Mouse (Mus musculus) cerebellum, adult 2 months (tissue): ENCODE results near the gene Actg1. TPM values are rescaled to one million over a fixed set of nuclear protein-coding genes. Genes with fewer than 3 reads are reported as not detected.

ENCODE experiments used
- DNase-seq, 2 experiments: peaks; one replicate each; pipeline ENCODE4 v3.0.0; 2021
- H3K27ac ChIP-seq: fragments of 200-500 bp; 2 replicates; pipeline ENCODE4 v1.5.1; 2012; ENCODE audit warnings: low read length, control low read depth, inconsistent platforms; ENCODE audit not compliant: insufficient read depth
- H3K27me3 ChIP-seq: fragments of 200-500 bp; 2 replicates; pipeline ENCODE4 v1.6.1; 2012; ENCODE audit warnings: inconsistent platforms, mild to moderate bottlenecking, low read length, moderate library complexity; ENCODE audit not compliant: control insufficient read depth, insufficient read depth
- H3K4me1 ChIP-seq: fragments of 200-500 bp; 2 replicates; pipeline ENCODE4 v1.6.1; 2011; ENCODE audit warnings: low read length; ENCODE audit not compliant: control insufficient read depth, insufficient read depth
- H3K4me3 ChIP-seq: fragments of 200-500 bp; replicated peaks from 2 replicates; pipeline ENCODE3; 2011; ENCODE audit warnings: mild to moderate bottlenecking, low read depth, low read length, control low read depth; ENCODE audit not compliant: insufficient read depth
- CTCF ChIP-seq: fragments of 200-500 bp; IDR thresholded peaks from 2 replicates; pipeline ENCODE4 v1.5.1; 2011; ENCODE audit warnings: low read depth, mild to moderate bottlenecking, control low read depth, low read length, moderate library complexity, borderline replicate concordance; ENCODE audit not compliant: insufficient read depth
- POLR2A ChIP-seq: fragments of 200-500 bp; IDR thresholded peaks from 2 replicates; pipeline ENCODE4 v1.6.1; 2011; ENCODE audit warnings: low read length, control low read depth, borderline replicate concordance; ENCODE audit not compliant: insufficient read depth
- WGBS: fragments of 180-500 bp; shearing (Covaris S2); methylation state at CpG from one replicate; pipeline ENCODE4 v1.1.7; 2018; 5-methylcytosine and 5-hydroxymethylcytosine counted together
- polyA plus RNA-seq: library from polyadenylated mRNA; depleted of rRNA; stranded (reverse); fragments of >200 nt; gene quantifications from 2 replicates; pipeline ENCODE4 v1.2.3, GENCODE M21; 2012; rRNA removed

Actg1 gene
- polyA plus RNA-seq, 1 experiment, result 834 TPM

DNA sequence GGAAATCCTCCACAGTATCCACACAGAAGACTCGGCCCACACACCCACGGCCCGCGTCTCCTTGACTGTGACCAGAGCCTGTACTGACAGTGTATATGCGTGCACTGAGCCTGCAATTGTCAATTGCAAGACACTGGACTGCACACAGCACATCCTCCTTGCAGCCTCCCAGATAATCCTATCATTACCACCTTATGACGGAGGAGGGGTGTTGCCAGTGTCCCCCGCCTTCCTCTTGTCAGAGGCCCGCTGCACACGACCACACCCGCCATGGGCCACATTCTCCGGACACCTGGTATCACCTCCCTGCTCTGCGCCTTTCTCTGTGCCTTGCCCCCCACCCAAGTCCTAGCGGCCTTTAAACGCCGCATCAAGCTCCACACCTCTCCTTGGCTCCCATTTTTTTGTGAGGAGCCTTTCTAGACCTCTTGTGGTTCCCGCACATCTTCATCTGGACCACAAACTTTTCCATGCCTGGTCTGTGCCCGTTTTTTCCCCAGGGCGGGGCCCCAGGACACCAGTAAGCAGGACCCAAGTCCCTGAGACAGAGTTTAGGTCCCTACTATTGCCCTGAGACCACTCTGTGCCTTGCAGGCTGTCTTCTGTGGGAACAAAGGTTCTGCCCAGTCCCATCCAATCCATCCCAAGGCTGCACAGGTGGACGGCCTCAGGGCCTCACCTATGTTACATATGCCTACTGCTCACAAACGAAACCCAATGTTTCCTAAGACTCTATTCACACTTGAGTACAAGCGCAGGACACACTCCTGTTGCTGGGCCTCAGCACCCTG, 44.6 kb downstream of the Actg1 start:
- Histone ChIP-seq H3K27me3 (no peaks in the 10 kb centered on the region), H3K27ac (no peak overlapping the region), H3K4me3 (no peak overlapping the region), H3K4me1 (peaks cover 31% of the 10 kb centered on the region)
- DNase-seq, result no peak
- WGBS, result 97% methylated on average over 21 of the region's 21 CpGs
- TF ChIP-seq CTCF, result no peak
- no peak for TF ChIP-seq POLR2A

DNA sequence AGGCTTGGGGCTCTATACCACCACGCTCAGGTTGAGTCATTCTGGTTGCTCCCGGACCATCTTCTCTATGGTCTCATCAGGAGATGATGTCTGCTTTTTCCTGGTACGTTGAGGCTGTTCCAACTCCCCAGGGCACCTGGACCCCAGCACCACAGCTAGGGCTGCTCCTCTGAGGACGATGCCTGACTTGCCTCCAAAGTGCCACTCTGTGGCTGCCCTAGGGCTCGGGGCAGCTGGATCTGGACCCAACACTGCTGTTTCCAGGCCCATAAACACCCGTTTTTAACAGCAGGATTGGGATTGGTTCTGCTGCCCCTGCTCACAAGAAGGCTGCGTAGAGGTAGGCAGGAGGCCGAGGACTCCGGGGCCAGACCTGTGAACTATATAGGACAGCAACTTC, 45.2 kb downstream of the Actg1 start:
- no peak overlapping the region for H3K4me3 ChIP-seq
- 90% methylated on average over 9 of the region's 9 CpGs for WGBS
- H3K27ac ChIP-seq, result no peak overlapping the region
- no peak for TF ChIP-seq POLR2A
- TF ChIP-seq CTCF, result no peak
- no peaks in the 10 kb centered on the region for H3K27me3 ChIP-seq
- H3K4me1 ChIP-seq, result peaks cover 27% of the 10 kb centered on the region
- DNase-seq, result no peak

DNA sequence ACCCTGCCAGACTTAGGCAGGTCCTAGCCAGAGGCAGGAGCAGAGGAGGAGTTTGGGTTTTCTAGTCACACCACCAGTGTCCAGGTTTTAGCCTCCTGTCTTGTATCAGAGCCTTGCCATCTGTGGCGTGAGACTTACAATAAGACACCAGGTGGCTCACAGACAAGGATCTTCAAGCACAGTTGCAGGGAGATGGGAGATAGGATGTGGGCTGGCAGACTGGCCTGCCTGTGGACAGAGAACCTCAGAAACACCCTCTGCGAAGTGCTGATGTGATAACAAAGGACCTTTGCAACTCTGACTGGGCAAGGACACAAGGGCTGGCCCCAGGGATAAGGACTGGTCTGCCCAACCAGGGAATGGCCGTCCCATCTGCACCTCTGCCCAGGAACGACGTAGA, 48.9 kb downstream of the Actg1 start:
- WGBS, result 75% methylated on average over 5 of the region's 5 CpGs
- DNase-seq, result no peak
- no peak overlapping the region for H3K27ac ChIP-seq
- H3K27me3 ChIP-seq, result no peaks in the 10 kb centered on the region
- H3K4me3 ChIP-seq, result no peak overlapping the region
- H3K4me1 ChIP-seq, result peaks cover 4% of the 10 kb centered on the region
- TF ChIP-seq CTCF, result no peak
- no peak for TF ChIP-seq POLR2A

DNA sequence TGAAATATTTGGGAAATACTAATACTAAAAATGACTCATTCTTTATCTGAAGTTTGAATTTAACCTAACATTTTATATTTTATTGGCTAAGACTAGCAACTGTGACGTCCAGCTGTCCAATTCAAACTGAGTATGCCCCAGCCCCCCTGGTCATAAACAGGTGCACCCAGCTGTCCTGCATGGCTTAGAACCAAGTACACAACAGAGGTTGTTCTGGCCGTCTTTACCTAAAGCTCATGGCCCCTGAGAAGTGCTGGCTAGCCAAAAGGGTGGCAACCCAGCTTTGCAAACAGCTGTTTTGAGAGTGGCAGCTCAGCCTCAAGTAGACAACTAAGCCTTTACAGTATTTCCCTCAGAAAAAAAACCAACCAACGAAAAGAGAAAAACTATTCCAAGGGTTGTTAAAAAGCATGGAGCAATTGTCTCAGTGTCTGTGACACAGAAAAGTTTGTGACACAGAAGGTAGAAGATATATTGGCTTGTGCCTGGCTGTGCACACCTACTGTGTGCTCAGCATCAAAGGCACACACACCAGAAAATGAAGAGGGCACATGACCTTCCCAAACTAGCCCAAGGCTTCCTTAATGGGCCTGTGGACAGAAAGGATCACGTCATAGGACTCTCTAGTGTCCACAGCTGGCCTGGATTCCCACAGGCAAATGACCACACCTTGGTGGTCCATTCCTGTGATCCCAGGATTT, 49.8 kb downstream of the Actg1 start:
- Histone ChIP-seq H3K27ac (no peak overlapping the region), H3K4me3 (no peak overlapping the region), H3K4me1 (no peaks in the 10 kb centered on the region), H3K27me3 (no peaks in the 10 kb centered on the region)
- DNase-seq, result no peak
- WGBS, result 85% methylated on average over 4 of the region's 4 CpGs
- TF ChIP-seq POLR2A (no peak), CTCF (no peak)

DNA sequence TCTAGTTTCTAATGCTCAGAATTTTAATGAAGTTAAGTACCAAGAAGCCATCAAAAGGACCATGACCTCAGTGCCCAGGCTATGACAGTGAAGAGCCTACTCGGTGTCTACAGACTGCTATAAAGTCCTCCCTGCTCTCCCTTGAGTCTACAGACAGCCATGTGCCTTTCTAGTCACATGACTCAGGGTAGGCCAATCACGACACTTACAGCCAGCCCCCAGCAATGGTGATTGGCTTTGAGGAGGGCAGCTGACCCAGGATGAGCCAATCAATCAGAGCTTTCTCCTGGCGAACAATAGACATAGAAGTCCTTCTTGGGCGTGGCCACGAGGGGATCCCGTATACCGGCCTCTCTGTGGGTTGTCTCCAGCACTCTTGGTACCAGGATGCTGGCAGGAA, 50.6 kb downstream of the Actg1 start:
- TF ChIP-seq POLR2A (no peak), CTCF (no peak)
- no peak overlapping the region for H3K27ac ChIP-seq
- no peak for DNase-seq
- 78% methylated on average over 7 of the region's 7 CpGs for WGBS
- H3K27me3 ChIP-seq, result no peaks in the 10 kb centered on the region
- no peaks in the 10 kb centered on the region for H3K4me1 ChIP-seq
- no peak overlapping the region for H3K4me3 ChIP-seq

DNA sequence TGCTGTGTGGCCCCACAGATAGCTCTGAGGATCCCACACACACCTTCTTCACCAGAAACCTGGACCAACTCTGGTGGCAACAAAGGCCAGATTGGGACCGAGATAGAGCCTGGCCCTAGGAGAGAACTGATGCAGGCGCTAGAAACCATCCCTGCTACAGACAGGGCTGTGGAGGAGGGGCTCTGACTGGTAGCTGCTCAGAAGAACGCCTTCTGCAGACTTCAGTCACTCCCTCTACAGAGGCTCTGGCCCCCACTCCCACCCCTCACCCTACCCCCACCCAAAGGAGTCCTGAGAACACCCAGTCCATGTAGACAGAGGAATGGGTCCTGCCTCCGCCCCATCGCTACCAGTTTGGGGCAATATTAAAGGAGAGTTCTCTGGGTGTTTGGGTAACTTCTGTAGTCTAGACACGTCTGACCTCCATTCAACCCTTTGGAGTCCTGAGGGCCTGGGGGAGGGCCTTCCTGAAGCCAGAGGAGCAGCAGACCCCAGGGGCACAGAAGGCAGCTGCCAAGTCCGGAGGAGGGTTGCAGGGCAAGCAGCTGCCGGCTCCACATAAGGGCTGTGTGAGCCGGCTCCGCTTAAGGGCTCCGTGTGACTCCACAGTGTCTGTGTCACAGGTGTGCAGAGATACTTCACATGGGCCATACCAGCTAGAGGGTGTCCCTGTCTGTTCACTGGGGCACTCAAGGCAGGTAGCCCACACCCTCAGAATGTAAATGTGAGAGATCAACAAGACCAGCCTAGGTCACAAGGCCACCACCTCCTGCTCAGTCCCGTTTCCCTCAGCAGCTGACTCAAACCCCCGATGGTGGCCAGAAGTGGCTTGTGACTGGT, 51.8 kb downstream of the Actg1 start:
- 60% methylated on average over 13 of the region's 13 CpGs for WGBS
- Histone ChIP-seq H3K4me3 (no peak overlapping the region), H3K27ac (no peak overlapping the region), H3K27me3 (no peaks in the 10 kb centered on the region), H3K4me1 (no peaks in the 10 kb centered on the region)
- DNase-seq, result no peak
- no peak for TF ChIP-seq CTCF
- no peak for TF ChIP-seq POLR2A

Other genes with a start within 250 kb of the Actg1 start
- 43.5 and 44.7 TPM in 2 replicates for gene Tepsin, start 249.8 kb downstream of the Actg1 start, polyA plus RNA-seq
- gene Ndufaf8, start 249.6 kb downstream of the Actg1 start, polyA plus RNA-seq, result 43.5 and 50.7 TPM in 2 replicates
- gene Slc38a10, start 197.2 kb downstream of the Actg1 start, polyA plus RNA-seq, result 72.5 and 73.2 TPM in 2 replicates
- gene Bahcc1, start 115.6 kb downstream of the Actg1 start, polyA plus RNA-seq, result 17.0 and 17.6 TPM in 2 replicates
- gene Fscn2, start 13.0 kb upstream of the Actg1 start, polyA plus RNA-seq, result 0.29 TPM in 1 of 2 replicates, not detected in the other
- 34.4 and 34.8 TPM in 2 replicates for gene Faap100, start 30.2 kb upstream of the Actg1 start, polyA plus RNA-seq
- gene Nploc4, start 89.2 kb upstream of the Actg1 start, polyA plus RNA-seq, result 54.2 and 56.3 TPM in 2 replicates
- 0.05 and 0.06 TPM in 2 replicates for gene Tspan10, start 94.1 kb upstream of the Actg1 start, polyA plus RNA-seq
- 1.5 and 1.6 TPM in 2 replicates for gene Pde6g, start 105.0 kb upstream of the Actg1 start, polyA plus RNA-seq
- 15.5 and 20.0 TPM in 2 replicates for gene Oxld1, start 109.5 kb upstream of the Actg1 start, polyA plus RNA-seq
- 27.3 and 28.3 TPM in 2 replicates for gene Ccdc137, start 109.6 kb upstream of the Actg1 start, polyA plus RNA-seq
- 42.7 and 56.5 TPM in 2 replicates for gene Arl16, start 119.1 kb upstream of the Actg1 start, polyA plus RNA-seq
- gene Mrpl12, start 136.1 kb upstream of the Actg1 start, polyA plus RNA-seq, result 108 and 119 TPM in 2 replicates
- gene Slc25a10, start 143.3 kb upstream of the Actg1 start, polyA plus RNA-seq, result 38.9 and 39.3 TPM in 2 replicates
- gene Gcgr, start 182.2 kb upstream of the Actg1 start, polyA plus RNA-seq, result 1.8 and 2.1 TPM in 2 replicates
- gene Mcrip1, start 201.2 kb upstream of the Actg1 start, polyA plus RNA-seq, result 159 and 168 TPM in 2 replicates
- gene Ppp1r27, start 202.6 kb upstream of the Actg1 start, polyA plus RNA-seq, result not detected in 2 replicates
- gene P4hb, start 224.7 kb upstream of the Actg1 start, polyA plus RNA-seq, result 98.4 and 105 TPM in 2 replicates
- gene Arhgdia, start 233.1 kb upstream of the Actg1 start, polyA plus RNA-seq, result 288 and 305 TPM in 2 replicates
- gene Alyref, start 249.8 kb upstream of the Actg1 start, polyA plus RNA-seq, result 42.6 and 51.8 TPM in 2 replicates
- 168 and 178 TPM in 2 replicates for gene Anapc11, start 249.9 kb upstream of the Actg1 start, polyA plus RNA-seq